Mouse (Mus musculus) left cerebral cortex, adult 2 months (tissue): Measurements from ENCODE around the gene Lin37. TPM values are rescaled to one million over a fixed set of nuclear protein-coding genes. Genes with fewer than 3 reads are reported as not detected.

Source experiments
- DNase-seq, 2 experiments: peaks; one replicate each; pipeline ENCODE4 v3.0.0; 2021 to 2022; ENCODE audit warnings: low spot score in 2 of 2, mixed read lengths in 1 of 2; ENCODE audit errors: extremely low spot score in 1 of 2
- H3K27ac ChIP-seq: fragments of 200-600 bp; 2 replicates; pipeline ENCODE4 v1.8.1; 2022
- H3K4me3 ChIP-seq: fragments of 200-600 bp; 2 replicates; pipeline ENCODE4 v1.8.1; 2022
- CTCF ChIP-seq: fragments of 200-600 bp; IDR thresholded peaks from 2 replicates; pipeline ENCODE4 v1.8.1; 2022; ENCODE audit warnings: antibody characterized with exemption, mild to moderate bottlenecking, moderate library complexity
- intact Hi-C: fragments of 180-260 bp; cut with DNase I; formaldehyde crosslinking; loops from one replicate; pipeline ENCODE4 v1.15.1; 2025
- total RNA-seq, 2 experiments: library from RNA; stranded (reverse); gene quantifications; 2 replicates each; pipeline ENCODE4 v1.2.3; 2021

Lin37 gene
- total RNA-seq, 2 experiments from 2014 or later = 42.9 to 43.2 TPM

DNA sequence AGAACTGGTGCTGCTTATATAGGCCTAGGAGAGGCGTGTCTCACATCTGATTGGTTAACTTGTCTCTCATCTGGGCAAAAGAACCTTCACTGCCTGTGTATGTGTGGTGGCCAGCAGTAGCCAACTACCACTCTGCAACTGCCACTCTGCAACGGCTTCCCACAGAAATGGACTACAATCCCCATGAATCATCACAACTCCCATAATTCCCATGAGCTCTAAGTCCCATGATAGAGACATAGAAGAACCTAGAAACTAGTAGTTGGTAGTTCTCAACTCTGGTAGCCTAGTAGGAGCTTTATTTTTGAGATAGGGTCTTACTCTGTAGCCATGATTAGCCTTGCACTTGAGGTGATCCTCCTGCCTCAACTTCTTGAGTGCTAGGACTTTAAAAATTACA is 9.8 kb downstream of the Lin37 start:
- TF ChIP-seq CTCF = no peak
- Histone ChIP-seq H3K4me3 (no peak overlapping the region), H3K27ac (no peak overlapping the region)
- intact Hi-C loops = loop anchor here (5.0 kb wide), 1 partner anchor 108 kb away; no protein-coding TSS in a partner anchor
- DNase-seq = no peak

DNA sequence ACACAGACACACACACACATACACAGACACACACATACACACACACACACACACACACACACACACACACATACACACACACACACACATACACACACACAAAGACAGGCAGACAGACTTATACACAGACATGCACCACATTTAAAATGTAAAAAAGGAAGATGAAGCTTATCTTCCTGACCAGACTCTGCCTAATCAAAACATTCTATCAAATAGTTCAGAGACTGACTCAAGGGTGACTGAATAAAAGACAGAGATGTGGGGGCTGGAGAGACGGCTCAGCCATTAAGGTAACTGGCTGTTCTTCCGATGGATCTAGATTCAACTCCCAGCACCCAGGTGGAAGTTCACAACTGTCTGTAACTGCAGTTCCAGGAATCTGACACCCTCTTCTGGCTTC is 15.3 kb downstream of the Lin37 start:
- no peak for TF ChIP-seq CTCF
- DNase-seq = no peak
- Histone ChIP-seq H3K27ac (no peak overlapping the region), H3K4me3 (no peak overlapping the region)
- intact Hi-C loops = no loop called here

DNA sequence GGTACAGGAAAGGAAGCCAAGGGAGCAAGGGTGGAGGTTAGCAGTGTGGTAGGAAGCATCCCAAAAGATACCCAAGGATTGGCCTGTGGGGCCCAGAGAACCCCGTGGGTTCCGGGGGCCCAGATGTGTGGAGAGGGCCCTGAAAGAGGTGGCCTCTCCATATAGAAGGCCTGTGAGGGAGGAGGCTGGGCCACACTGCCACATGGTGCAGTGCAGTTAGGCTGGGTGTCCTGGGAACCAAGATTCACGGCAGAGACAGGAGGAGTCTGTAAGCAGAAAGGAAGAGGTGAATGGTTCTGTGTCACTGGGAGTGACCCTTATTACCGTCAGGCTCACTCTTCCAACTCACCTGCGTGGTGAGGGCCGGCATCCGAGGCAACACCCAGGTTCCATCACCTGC is 19.1 kb downstream of the Lin37 start:
- no peak for DNase-seq
- Histone ChIP-seq H3K4me3 (no peak overlapping the region), H3K27ac (no peak overlapping the region)
- intact Hi-C loops = no loop called here
- no peak for TF ChIP-seq CTCF

DNA sequence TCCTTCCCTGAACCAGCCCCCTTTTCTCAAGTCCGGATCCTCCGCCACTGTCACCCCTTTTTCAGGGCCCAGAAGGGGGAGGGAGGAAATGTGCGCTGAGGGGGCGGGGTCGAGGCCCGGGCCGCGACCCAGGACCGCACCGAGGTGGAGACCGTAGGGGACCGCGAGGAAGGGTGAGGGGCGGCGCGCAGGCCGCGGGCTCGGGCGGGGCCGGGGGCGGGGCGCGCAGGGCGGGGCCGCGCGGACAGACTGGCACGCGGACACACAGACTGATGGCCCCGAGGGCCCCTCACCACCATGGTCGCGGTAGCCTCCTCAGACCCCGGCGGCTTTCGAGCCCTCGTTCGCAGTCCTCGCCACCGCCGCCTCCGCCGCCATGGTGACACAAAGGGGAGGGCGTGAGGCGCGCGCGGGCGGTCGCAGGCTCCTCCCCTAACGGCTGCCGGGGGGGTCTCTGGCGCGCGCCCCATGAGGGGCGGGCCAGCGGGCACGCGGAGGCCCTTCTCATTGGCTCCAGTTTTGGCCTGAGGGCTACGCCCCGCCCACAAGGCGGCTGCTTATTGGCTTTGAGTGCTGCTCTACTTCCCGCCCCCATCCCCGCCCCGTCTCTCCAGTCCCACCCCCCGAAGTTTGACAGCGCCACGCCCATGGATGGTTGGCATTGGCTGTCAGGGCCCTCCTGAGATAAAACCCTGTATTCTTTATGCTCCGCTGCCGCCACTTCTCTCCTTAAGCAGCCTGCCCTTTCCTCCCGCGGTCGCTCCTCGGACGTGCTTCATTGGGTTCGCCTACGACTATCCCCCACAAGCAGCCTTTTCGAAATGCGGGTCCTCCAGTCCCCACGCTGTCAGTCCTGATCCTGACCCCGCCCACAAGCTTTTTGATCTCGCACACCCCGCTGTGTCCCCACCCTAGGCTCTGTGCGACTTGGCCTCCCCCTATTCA is 24.7 kb downstream of the Lin37 start, which contains the start of gene Arhgap33:
Arhgap33 (minus strand) TSS at position 428 of the 945 bp plus-strand sequence.
- TF ChIP-seq CTCF = no peak; the same call in 1 of the 2 replicates
- peak within 1 kb of the TSS; percentile 70 for H3K4me3 ChIP-seq
- intact Hi-C loops = no loop called here
- peak within 1 kb of the TSS; percentile 89 for H3K27ac ChIP-seq
- DNase-seq = peak; percentile 96 to 97

DNA sequence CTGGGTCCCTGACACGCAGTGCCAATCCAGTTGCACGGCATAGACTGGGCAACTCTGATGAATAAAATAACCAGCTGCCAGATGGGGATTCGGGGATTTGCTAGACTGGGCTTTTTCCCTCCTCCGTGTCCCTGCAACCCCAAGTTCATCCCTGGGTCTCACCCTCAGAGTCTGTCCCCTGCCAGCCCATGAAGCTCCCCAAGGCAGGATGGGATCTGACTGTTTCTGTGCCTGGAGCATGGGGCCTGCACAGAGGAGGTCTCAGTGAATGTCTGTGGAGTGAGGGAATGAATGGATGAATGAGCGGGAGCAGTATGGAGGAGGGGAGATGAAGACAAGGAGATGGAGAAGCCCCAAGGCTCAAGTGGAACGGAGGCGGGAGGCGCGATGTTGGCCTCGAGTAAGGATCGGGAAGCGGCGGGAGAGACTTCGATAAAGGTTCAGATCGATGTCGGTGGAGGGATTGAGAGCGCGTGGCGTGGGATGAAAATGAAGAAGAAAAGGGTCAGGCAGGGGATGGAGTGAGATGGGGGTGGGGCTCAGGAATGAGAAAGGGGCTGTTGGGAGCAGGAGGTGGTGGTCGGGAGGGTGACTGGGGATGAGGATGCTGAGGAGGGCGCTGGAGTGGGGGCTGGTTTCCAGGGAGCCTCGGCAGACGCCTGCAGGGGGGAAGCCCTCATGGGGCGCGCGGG is 25.6 kb downstream of the Lin37 start:
- DNase-seq = peak in 1 of 2 experiments; percentile 30
- intact Hi-C loops = loop anchor here (2.0 kb wide), 1 partner anchor 89 kb away; the partner anchor contains the start of gene Aplp1
- no peak for TF ChIP-seq CTCF
- Histone ChIP-seq H3K27ac (peak overlapping the region; percentile 89), H3K4me3 (peak overlapping the region; percentile 70)

DNA sequence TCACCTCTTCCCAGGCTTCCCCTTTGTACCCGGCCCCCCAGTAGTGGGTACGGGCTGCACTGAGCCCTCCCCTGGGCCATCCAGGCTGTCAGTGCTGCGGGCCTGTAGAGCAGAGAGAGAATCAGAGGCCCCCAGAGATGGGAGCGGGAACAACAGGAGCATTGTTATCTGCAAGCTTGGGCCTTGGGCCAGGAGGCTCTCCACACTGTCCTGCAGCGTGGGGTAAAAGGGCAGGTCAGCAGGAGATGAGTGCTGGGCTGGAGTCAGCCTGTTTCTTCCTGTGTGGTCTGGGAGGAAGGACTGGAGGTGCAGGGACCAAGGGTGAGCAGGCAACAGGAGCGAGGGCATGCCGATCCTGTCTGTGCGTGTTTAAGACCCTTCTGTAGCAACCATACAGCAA is 26.7 kb downstream of the Lin37 start:
- peak in 1 of 2 experiments; percentile 34 for DNase-seq
- Histone ChIP-seq H3K4me3 (peak overlapping the region; percentile 70), H3K27ac (peak overlapping the region; percentile 89)
- TF ChIP-seq CTCF = no peak
- intact Hi-C loops = loop anchor here (2.0 kb wide), 1 partner anchor 88 kb away; the partner anchor contains the start of gene Aplp1

DNA sequence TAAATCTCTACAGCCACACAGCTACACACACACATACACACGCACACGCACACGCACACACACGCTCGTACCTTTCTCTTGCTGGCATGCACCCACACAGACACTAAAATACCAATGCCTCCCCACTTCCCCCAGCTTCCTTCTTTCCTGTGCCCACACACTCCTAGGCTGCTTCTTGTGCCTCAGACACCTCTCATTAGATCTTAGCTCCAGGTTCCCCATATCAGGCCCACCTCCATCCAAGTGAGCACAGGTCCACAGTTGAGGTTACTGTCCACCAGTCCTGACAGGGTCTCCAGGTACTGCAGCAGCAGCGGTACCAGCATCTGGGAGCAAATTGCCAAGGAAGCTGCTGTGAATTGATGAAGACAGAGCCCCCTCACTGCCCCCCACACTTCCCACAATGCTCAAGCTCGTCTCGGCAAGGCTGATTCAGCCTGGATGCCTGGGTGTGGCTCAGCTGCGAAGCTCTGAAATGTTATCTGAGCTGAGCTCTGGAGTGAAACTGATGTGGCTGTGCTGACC is 28.3 kb downstream of the Lin37 start:
- no peak for TF ChIP-seq CTCF
- intact Hi-C loops = no loop called here
- peak; percentile 68 to 69 for DNase-seq
- Histone ChIP-seq H3K4me3 (no peak overlapping the region), H3K27ac (peak overlapping the region; percentile 89)

DNA sequence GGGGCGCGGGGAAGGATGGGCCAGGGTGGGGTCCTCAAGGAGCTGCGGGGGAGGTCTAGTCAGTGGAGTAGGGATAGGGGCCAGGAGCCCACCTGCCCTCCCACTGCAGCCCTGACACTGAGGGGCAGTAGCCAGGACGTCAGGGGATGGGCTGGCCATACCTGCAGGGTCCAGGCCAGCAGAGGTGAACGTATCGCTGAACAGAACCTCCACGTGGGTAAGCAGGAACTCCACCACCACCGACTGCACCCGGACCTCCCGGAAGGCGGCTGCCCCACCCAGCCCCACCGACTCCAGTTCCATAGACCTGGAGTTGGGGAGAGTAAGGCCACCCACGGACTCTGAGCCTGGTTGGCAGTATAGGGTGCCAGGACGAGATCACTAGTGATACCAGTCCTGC is 32.7 kb downstream of the Lin37 start:
- Histone ChIP-seq H3K4me3 (no peak overlapping the region), H3K27ac (no peak overlapping the region)
- intact Hi-C loops = no loop called here
- no peak for TF ChIP-seq CTCF
- DNase-seq = peak in 1 of 2 experiments; percentile 7

DNA sequence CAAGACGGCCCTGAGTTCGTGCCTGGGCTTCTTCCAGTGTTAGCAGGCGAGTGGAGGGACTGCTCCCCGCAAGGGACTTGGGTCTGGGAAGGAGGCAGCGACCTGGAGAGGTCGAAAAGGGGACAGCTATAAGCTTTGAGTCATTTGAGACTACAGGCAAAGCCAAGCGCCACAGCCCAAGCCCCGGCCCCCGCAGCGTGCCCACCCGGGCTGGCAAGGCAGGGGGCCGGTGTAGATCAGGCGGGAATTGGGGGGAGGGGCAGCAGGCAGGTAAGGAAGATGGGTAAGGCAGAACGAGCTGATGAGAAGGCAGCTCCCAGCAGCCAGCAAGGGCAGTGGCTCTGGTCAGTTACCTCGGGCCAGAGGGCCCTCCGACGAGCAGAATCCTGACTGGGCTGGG is 33.2 kb downstream of the Lin37 start:
- TF ChIP-seq CTCF = no peak
- intact Hi-C loops = no loop called here
- Histone ChIP-seq H3K4me3 (no peak overlapping the region), H3K27ac (0 out of 2 replicates have a peak overlapping the region, but pooled peaks have one; percentile 15)
- no peak for DNase-seq

DNA sequence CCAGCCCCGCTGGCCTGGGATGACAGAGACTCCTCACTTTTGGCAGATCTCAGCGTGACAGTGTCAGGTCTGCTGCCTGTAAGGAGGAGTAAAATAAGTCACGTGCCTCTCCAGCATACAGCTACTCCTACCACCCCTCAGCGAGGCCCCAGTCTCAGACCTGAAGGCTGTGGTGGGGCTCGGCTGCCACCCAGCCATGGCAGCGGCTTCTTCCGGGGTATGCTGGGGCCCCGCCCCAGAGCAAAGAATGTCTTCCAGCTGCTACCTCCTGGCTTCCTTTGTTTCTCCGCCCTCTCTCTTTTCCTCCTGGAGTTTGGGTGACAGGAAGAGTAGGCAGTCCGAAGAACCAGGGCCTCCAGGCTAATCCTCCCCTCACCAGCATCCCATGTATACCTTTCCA is 33.7 kb downstream of the Lin37 start:
- intact Hi-C loops = no loop called here
- peak in 1 of 2 experiments; percentile 33 for DNase-seq
- Histone ChIP-seq H3K4me3 (no peak overlapping the region), H3K27ac (0 out of 2 replicates have a peak overlapping the region, but pooled peaks have one; percentile 15)
- TF ChIP-seq CTCF = no peak

DNA sequence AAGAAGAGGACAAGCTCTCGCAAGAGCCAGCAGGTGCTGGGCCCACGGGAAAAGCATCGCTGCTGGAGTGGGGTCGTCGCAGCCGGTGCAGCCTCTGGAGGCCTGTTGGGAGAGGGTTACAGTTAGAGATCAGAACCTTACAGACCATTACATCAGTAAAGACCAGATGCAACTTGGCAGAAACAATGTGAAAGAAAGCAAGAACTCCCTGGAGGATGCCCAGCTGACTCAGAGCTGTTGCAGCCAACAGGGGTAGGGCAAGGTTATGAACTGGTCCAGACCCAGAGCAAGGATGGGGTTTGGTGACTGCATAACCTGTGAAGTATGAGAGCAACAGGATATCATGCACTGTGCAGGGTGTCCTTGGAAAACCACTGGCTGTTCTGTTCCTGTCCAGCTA is 35.2 kb downstream of the Lin37 start:
- no peak for TF ChIP-seq CTCF
- H3K27ac ChIP-seq = no peak overlapping the region
- intact Hi-C loops = no loop called here
- no peak for DNase-seq
- H3K4me3 ChIP-seq = no peak overlapping the region

DNA sequence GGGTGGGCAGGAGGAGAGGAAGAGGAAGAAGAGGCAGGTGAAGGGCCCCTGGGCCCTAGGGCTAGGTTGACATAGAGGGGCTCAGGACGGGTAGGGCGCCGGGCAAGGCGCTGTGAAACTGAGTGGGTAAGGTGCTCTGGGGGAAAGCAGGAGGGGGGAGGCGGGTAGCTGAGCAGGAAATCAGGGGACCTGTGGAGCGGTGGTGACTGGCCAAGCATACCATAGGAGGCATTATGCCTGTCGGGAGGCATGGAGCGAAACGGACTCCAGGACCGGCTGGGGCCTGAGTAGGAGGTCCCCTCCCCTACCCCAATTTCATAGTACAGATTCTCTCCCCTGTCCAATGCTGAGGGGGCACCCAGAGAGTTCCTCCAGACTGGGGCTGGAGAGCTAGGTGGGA is 36.8 kb downstream of the Lin37 start:
- no peak overlapping the region for H3K4me3 ChIP-seq
- DNase-seq = peak in 1 of 2 experiments; percentile 9
- no peak overlapping the region for H3K27ac ChIP-seq
- no peak for TF ChIP-seq CTCF
- intact Hi-C loops = no loop called here
